Mouse (Mus musculus) midbrain, embryonic 15.5 days (tissue): ENCODE measurements around the gene Kif3a. TPM values are rescaled to one million over a fixed set of nuclear protein-coding genes. Genes with fewer than 3 reads are reported as not detected.

ENCODE experiments used
- ATAC-seq: fragments of 200-750 bp; cut with Nextera tagmentation; replicated peaks from 2 replicates; pipeline ENCODE4 v1.8.0; 2017; ENCODE audit warnings: moderate TSS enrichment
- H3K27ac ChIP-seq: fragments of 300-500 bp; sonication (generic); 2 replicates; pipeline ENCODE4 v1.5.1; 2015; ENCODE audit warnings: mild to moderate bottlenecking, inconsistent platforms
- H3K27me3 ChIP-seq: fragments of 300-500 bp; sonication (generic); replicated peaks from 2 replicates; pipeline ENCODE4 v1.6.1; 2015; ENCODE audit warnings: inconsistent platforms
- H3K36me3 ChIP-seq: fragments of 300-500 bp; sonication (generic); replicated peaks from 2 replicates; pipeline ENCODE4 v1.6.1; 2015; ENCODE audit warnings: inconsistent platforms
- H3K4me1 ChIP-seq: fragments of 300-500 bp; sonication (generic); 2 replicates; pipeline ENCODE4 v1.6.1; 2015; ENCODE audit warnings: inconsistent platforms
- H3K4me2 ChIP-seq: fragments of 300-500 bp; sonication (generic); 2 replicates; pipeline ENCODE4 v1.6.1; 2015; ENCODE audit warnings: inconsistent platforms, mild to moderate bottlenecking, moderate library complexity
- H3K4me3 ChIP-seq: fragments of 300-500 bp; sonication (generic); 2 replicates; pipeline ENCODE4 v1.5.1; 2015; ENCODE audit warnings: mild to moderate bottlenecking, inconsistent platforms
- H3K9ac ChIP-seq: fragments of 300-500 bp; sonication (generic); 2 replicates; pipeline ENCODE4 v1.6.1; 2015; ENCODE audit warnings: mild to moderate bottlenecking, inconsistent platforms
- H3K9me3 ChIP-seq: fragments of 300-500 bp; sonication (generic); 2 replicates; pipeline ENCODE4 v1.6.1; 2016; ENCODE audit warnings: inconsistent platforms
- WGBS: fragments of 180-500 bp; shearing (Covaris S2); methylation state at CpG from one replicate; pipeline ENCODE4 v1.1.7; 2015; ENCODE audit warnings: mixed read lengths; 5-methylcytosine and 5-hydroxymethylcytosine counted together
- polyA plus RNA-seq: library from polyadenylated mRNA; unstranded; fragments of >200 nt; fragmentation: Nextera tagmentation; extraction: Ambion mirVana; gene quantifications from 2 replicates; pipeline ENCODE4 v1.2.1, GENCODE M21; 2015

Kif3a gene
- polyA plus RNA-seq, 1 experiment from 2014 or later: 349 TPM

DNA sequence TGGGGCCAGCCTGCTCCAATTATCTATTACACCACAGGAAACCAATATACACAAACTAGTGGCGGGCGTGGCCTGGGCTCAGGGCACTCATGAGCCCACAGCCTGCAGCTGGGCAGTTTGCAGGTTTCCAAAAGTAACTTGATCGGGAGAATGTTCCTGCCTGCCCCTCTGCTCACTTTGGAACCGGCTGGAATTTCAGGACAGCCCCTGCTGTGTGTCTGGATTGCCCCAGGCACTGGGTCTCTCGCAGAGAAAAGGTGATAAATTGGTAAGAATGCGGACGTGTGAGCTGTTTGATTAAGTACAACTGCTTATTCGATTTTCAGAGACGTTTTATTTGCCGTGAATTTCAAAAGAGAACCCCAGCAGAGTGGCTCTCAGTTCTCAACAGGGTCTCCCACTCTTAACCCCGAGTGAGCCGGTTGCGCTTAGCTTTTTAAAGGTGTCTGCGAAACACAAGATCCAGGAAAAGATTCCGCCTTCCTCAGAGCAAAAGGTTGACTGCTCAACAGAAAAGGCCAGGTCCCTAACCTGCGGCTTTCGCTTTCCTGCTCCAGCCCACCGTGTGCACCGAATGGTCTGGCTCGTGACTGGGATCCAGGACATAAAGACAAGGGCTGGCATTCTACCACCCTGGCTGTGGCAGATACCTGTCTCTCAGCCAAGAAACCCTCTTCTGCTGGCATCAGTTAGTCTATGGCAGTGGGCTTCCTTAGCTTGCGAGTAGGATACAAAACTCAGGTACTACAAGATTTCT is 70.0 kb downstream of the Kif3a start:
- H3K27me3 ChIP-seq: peaks cover 17% of the 10 kb centered on the region
- no peak overlapping the region for H3K4me3 ChIP-seq
- H3K4me1 ChIP-seq: peaks cover 8% of the 10 kb centered on the region
- no peak overlapping the region for H3K27ac ChIP-seq
- 29% methylated on average over 21 of the region's 21 CpGs for WGBS
- H3K4me2 ChIP-seq: no peak overlapping the region
- no peak for ATAC-seq
- H3K36me3 ChIP-seq: no peaks in the 10 kb centered on the region
- H3K9me3 ChIP-seq: no peaks in the 10 kb centered on the region
- H3K9ac ChIP-seq: no peak overlapping the region

- no peak overlapping the region for H3K4me3 ChIP-seq
- H3K9ac ChIP-seq: no peak overlapping the region
- 82% methylated on average over 10 of the region's 10 CpGs for WGBS
- peaks cover 8% of the 10 kb centered on the region for H3K4me1 ChIP-seq
- H3K36me3 ChIP-seq: no peaks in the 10 kb centered on the region
- H3K27ac ChIP-seq: no peak overlapping the region
- H3K27me3 ChIP-seq: peaks cover 17% of the 10 kb centered on the region
- no peak overlapping the region for H3K4me2 ChIP-seq
- no peak for ATAC-seq
- H3K9me3 ChIP-seq: no peaks in the 10 kb centered on the region
Measured at GRCm38 (mm10) chr11:53637803-53638260, 70.7 kb downstream of the Kif3a start.

- Histone ChIP-seq H3K36me3 (no peaks in the 10 kb centered on the region), H3K27me3 (no peaks in the 10 kb centered on the region), H3K27ac (no peak overlapping the region), H3K4me2 (no peak overlapping the region), H3K9me3 (no peaks in the 10 kb centered on the region), H3K9ac (no peak overlapping the region), H3K4me3 (no peak overlapping the region), H3K4me1 (no peaks in the 10 kb centered on the region)
- ATAC-seq: no peak
- 77% methylated on average over 12 of the region's 12 CpGs for WGBS
Measured at GRCm38 (mm10) chr11:53642744-53643279, 75.6 kb downstream of the Kif3a start.

- Histone ChIP-seq H3K4me2 (no peak overlapping the region), H3K36me3 (no peaks in the 10 kb centered on the region), H3K27ac (no peak overlapping the region), H3K4me1 (no peaks in the 10 kb centered on the region), H3K27me3 (no peaks in the 10 kb centered on the region), H3K9ac (no peak overlapping the region), H3K9me3 (no peaks in the 10 kb centered on the region), H3K4me3 (no peak overlapping the region)
- ATAC-seq: no peak
- WGBS: 62% methylated on average over 5 of the region's 5 CpGs
Measured at GRCm38 (mm10) chr11:53644017-53644416, 76.8 kb downstream of the Kif3a start.

DNA sequence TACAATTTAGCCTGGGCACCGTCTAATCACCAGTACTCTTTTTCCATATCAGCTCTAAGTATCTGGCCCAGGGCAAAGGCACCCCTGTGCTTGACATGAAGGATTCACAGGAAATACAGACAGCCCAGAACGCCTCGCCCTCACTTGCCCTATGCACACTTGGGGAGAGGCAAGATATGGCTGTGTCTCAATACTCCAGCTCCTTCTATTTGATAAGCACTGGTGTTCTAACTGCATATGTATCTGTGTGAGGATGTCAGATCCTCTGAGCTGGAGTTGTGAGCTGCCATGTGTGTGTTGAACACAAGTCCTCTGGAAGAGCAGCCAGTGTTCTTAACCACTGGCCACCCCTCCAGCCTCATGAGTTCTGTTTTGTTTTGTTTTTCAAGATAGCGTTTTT is 84.3 kb downstream of the Kif3a start:
- Histone ChIP-seq H3K36me3 (no peaks in the 10 kb centered on the region), H3K27ac (no peak overlapping the region), H3K4me2 (no peak overlapping the region), H3K27me3 (no peaks in the 10 kb centered on the region), H3K4me3 (no peak overlapping the region), H3K9me3 (no peaks in the 10 kb centered on the region), H3K4me1 (no peaks in the 10 kb centered on the region), H3K9ac (no peak overlapping the region)
- no peak for ATAC-seq
- WGBS: 91% methylated on average over 4 of the region's 4 CpGs

Other genes starting within 250 kb of the Kif3a start
- gene Zcchc10, start 242.7 kb upstream of the Kif3a start, polyA plus RNA-seq: 12.1 and 13.3 TPM in 2 replicates
- gene Aff4, start 216.5 kb upstream of the Kif3a start, polyA plus RNA-seq: 54.3 and 72.6 TPM in 2 replicates
- gene Leap2, start 144.2 kb upstream of the Kif3a start, polyA plus RNA-seq: 0.35 TPM in 1 of 2 replicates, not detected in the other
- gene Uqcrq, start 136.5 kb upstream of the Kif3a start, polyA plus RNA-seq: 645 and 649 TPM in 2 replicates
- 3.5 and 4.0 TPM in 2 replicates for gene Gdf9, start 136.4 kb upstream of the Kif3a start, polyA plus RNA-seq
- 0.09 TPM in 1 of 2 replicates, not detected in the other for gene Gm10447, start 110.3 kb upstream of the Kif3a start, polyA plus RNA-seq
- gene Shroom1, start 110.2 kb upstream of the Kif3a start, polyA plus RNA-seq: 3.5 and 3.7 TPM in 2 replicates
- gene Gm9837, start 96.9 kb upstream of the Kif3a start, polyA plus RNA-seq: not detected in 2 replicates
- gene Gm9945, start 87.2 kb upstream of the Kif3a start, polyA plus RNA-seq: 0.39 TPM in 1 of 2 replicates, not detected in the other
- gene Sowaha, start 87.1 kb upstream of the Kif3a start, polyA plus RNA-seq: 0.99 and 1.1 TPM in 2 replicates
- 18.4 TPM in 2 replicates for gene Sept8, start 48.1 kb upstream of the Kif3a start, polyA plus RNA-seq
- 5.3 and 5.6 TPM in 2 replicates for gene Il4, start 51.3 kb downstream of the Kif3a start, polyA plus RNA-seq
- gene Il13, start 67.3 kb downstream of the Kif3a start, polyA plus RNA-seq: not detected in 2 replicates
- 10.5 and 11.5 TPM in 2 replicates for gene Rad50, start 139.9 kb downstream of the Kif3a start, polyA plus RNA-seq
- gene Il5, start 153.4 kb downstream of the Kif3a start, polyA plus RNA-seq: not detected in 2 replicates
- 2.6 and 3.1 TPM in 2 replicates for gene Irf1, start 202.6 kb downstream of the Kif3a start, polyA plus RNA-seq
- not detected in 2 replicates for gene Gm17334, start 205.8 kb downstream of the Kif3a start, polyA plus RNA-seq